Mouse (Mus musculus) bone marrow macrophage, adult 2 months (primary cell): ENCODE measurements around the gene Igf2bp3.

Experiments
- CTCF ChIP-seq: IDR thresholded peaks from 2 replicates; pipeline ENCODE4 v1.5.1; 2012; ENCODE audit warnings: low read depth, mild to moderate bottlenecking, low read length, moderate library complexity
- POLR2A ChIP-seq: IDR thresholded peaks from 2 replicates; pipeline ENCODE4 v1.6.1; 2012; ENCODE audit warnings: mild to moderate bottlenecking, low read depth, low read length, borderline replicate concordance

GRCm38 (mm10) chr6:49131855-49132254, 82.9 kb downstream of the Igf2bp3 start:
- TF ChIP-seq POLR2A (no peak), CTCF (no peak)
